Mouse (Mus musculus) liver, embryonic 16.5 days (tissue): ENCODE measurements at regions not wholly inside any gene's neighbourhood (a gene's known extent, or its start where the extent isn't known, plus 50 kb on each side); places are given as distances from the start of the nearest gene placed in this dataset.

Experiments
- ATAC-seq: fragments of 200-750 bp; cut with Nextera tagmentation; 2 replicates; pipeline ENCODE4 v1.8.0; 2017; ENCODE audit warnings: low read depth, mild to moderate bottlenecking, moderate number of reproducible peaks, moderate library complexity
- H3K27ac ChIP-seq: fragments of 300-500 bp; sonication (generic); 2 replicates; pipeline ENCODE4 v1.5.1; 2014; ENCODE audit warnings: mild to moderate bottlenecking, low read length
- H3K27me3 ChIP-seq: fragments of 300-500 bp; sonication (generic); 2 replicates; pipeline ENCODE4 v1.6.1; 2014; ENCODE audit warnings: low read depth, low read length, mixed read lengths; ENCODE audit not compliant: control insufficient read depth, insufficient read depth
- H3K36me3 ChIP-seq: fragments of 300-500 bp; sonication (generic); 2 replicates; pipeline ENCODE4 v1.6.1; 2014; ENCODE audit warnings: mild to moderate bottlenecking; ENCODE audit not compliant: control insufficient read depth, insufficient read depth
- H3K4me1 ChIP-seq: fragments of 300-500 bp; sonication (generic); 2 replicates; pipeline ENCODE4 v1.6.1; 2014; ENCODE audit warnings: low read depth, low read length, mixed read lengths; ENCODE audit not compliant: control insufficient read depth
- H3K4me2 ChIP-seq: fragments of 300-500 bp; sonication (generic); 2 replicates; pipeline ENCODE4 v1.6.1; 2014; ENCODE audit warnings: low read depth, low read length, mixed read lengths
- H3K4me3 ChIP-seq: fragments of 300-500 bp; sonication (generic); 2 replicates; pipeline ENCODE4 v1.5.1; 2014; ENCODE audit warnings: low read depth, mild to moderate bottlenecking, low read length
- H3K9ac ChIP-seq: fragments of 300-500 bp; sonication (generic); 2 replicates; pipeline ENCODE4 v1.6.1; 2014; ENCODE audit warnings: low read depth, low read length
- H3K9me3 ChIP-seq: fragments of 300-500 bp; sonication (generic); replicated peaks from 2 replicates; pipeline ENCODE4 v1.6.1; 2016; ENCODE audit warnings: low read length; ENCODE audit not compliant: control insufficient read depth
- WGBS: fragments of 180-500 bp; shearing (Covaris S2); extraction: QIAGEN DNeasy Blood & Tissue Kit; methylation state at CpG from one replicate; pipeline ENCODE4 v1.1.7; 2014; ENCODE audit not compliant: insufficient replicate concordance; 5-methylcytosine and 5-hydroxymethylcytosine counted together

- no peak overlapping the region for H3K4me2 ChIP-seq
- H3K4me1 ChIP-seq = no peaks in the 10 kb centered on the region
- no peak for ATAC-seq
- no peaks in the 10 kb centered on the region for H3K27me3 ChIP-seq
- H3K9me3 ChIP-seq = no peaks in the 10 kb centered on the region
- 67% methylated on average over 6 of the region's 6 CpGs for WGBS
- no peaks in the 10 kb centered on the region for H3K36me3 ChIP-seq
- H3K27ac ChIP-seq = no peak overlapping the region
- H3K4me3 ChIP-seq = no peak overlapping the region
- H3K9ac ChIP-seq = no peak overlapping the region
These were observed 535.6 kb upstream of the Pkn2 start for GRCm38 (mm10) chr3:143417401-143417800.

GRCm38 (mm10) chr3:143411655-143412054 is 529.9 kb upstream of the Pkn2 start:
- Histone ChIP-seq H3K9ac (no peak overlapping the region), H3K4me2 (no peak overlapping the region), H3K27ac (no peak overlapping the region), H3K4me3 (no peak overlapping the region), H3K36me3 (no peaks in the 10 kb centered on the region), H3K9me3 (no peaks in the 10 kb centered on the region), H3K4me1 (no peaks in the 10 kb centered on the region), H3K27me3 (no peaks in the 10 kb centered on the region)
- 49% methylated on average over 4 of the region's 4 CpGs for WGBS
- no peak for ATAC-seq

- no peaks in the 10 kb centered on the region for H3K9me3 ChIP-seq
- H3K27me3 ChIP-seq = no peaks in the 10 kb centered on the region
- no peak for ATAC-seq
- H3K4me1 ChIP-seq = no peaks in the 10 kb centered on the region
- H3K36me3 ChIP-seq = no peaks in the 10 kb centered on the region
- WGBS = 54% methylated on average over 2 of the region's 2 CpGs
- no peak overlapping the region for H3K4me3 ChIP-seq
- H3K4me2 ChIP-seq = no peak overlapping the region
- no peak overlapping the region for H3K9ac ChIP-seq
- no peak overlapping the region for H3K27ac ChIP-seq
These were observed 517.2 kb upstream of the Pkn2 start for GRCm38 (mm10) chr3:143398966-143399365.

- no peak for ATAC-seq
- no peaks in the 10 kb centered on the region for H3K36me3 ChIP-seq
These were observed 502.6 kb upstream of the Pkn2 start for GRCm38 (mm10) chr3:143384357-143384756.

GRCm38 (mm10) chr3:143379193-143379592 is 497.4 kb upstream of the Pkn2 start:
- H3K4me3 ChIP-seq = no peak overlapping the region
- peak; percentile 53 for ATAC-seq
- H3K27me3 ChIP-seq = no peaks in the 10 kb centered on the region
- WGBS = 8% methylated on average over 13 of the region's 13 CpGs
- no peaks in the 10 kb centered on the region for H3K36me3 ChIP-seq
- no peaks in the 10 kb centered on the region for H3K4me1 ChIP-seq
- no peak overlapping the region for H3K4me2 ChIP-seq
- no peak overlapping the region for H3K27ac ChIP-seq
- no peak overlapping the region for H3K9ac ChIP-seq
- no peaks in the 10 kb centered on the region for H3K9me3 ChIP-seq

More at GRCm38 (mm10) chr3:143384357-143384756, 502.6 kb upstream of the Pkn2 start:
- Histone ChIP-seq H3K4me1 (no peaks in the 10 kb centered on the region), H3K9ac (no peak overlapping the region), H3K4me2 (no peak overlapping the region), H3K4me3 (no peak overlapping the region), H3K27ac (no peak overlapping the region), H3K27me3 (no peaks in the 10 kb centered on the region), H3K9me3 (no peaks in the 10 kb centered on the region)
- WGBS = 67% methylated on average over 1 of the region's 1 CpGs

- H3K36me3 ChIP-seq = no peaks in the 10 kb centered on the region
- no peak overlapping the region for H3K4me2 ChIP-seq
- no peaks in the 10 kb centered on the region for H3K27me3 ChIP-seq
- H3K9me3 ChIP-seq = no peaks in the 10 kb centered on the region
- H3K27ac ChIP-seq = no peak overlapping the region
- no peak for ATAC-seq
- no peak overlapping the region for H3K9ac ChIP-seq
- H3K4me1 ChIP-seq = no peaks in the 10 kb centered on the region
- 74% methylated on average over 5 of the region's 5 CpGs for WGBS
- H3K4me3 ChIP-seq = no peak overlapping the region
These were observed 495.6 kb upstream of the Pkn2 start for GRCm38 (mm10) chr3:143377446-143377845.

- no peak overlapping the region for H3K27ac ChIP-seq
- H3K27me3 ChIP-seq = no peaks in the 10 kb centered on the region
- H3K9me3 ChIP-seq = no peaks in the 10 kb centered on the region
- no peaks in the 10 kb centered on the region for H3K4me1 ChIP-seq
- no peak overlapping the region for H3K9ac ChIP-seq
- no peak overlapping the region for H3K4me2 ChIP-seq
- no peaks in the 10 kb centered on the region for H3K36me3 ChIP-seq
- no peak for ATAC-seq
- 59% methylated on average over 10 of the region's 10 CpGs for WGBS
- no peak overlapping the region for H3K4me3 ChIP-seq
These were observed 493.8 kb upstream of the Pkn2 start for GRCm38 (mm10) chr3:143375527-143376061.

GRCm38 (mm10) chr3:143373501-143373900 is 491.7 kb upstream of the Pkn2 start:
- no peak overlapping the region for H3K4me3 ChIP-seq
- H3K4me1 ChIP-seq = no peaks in the 10 kb centered on the region
- no peaks in the 10 kb centered on the region for H3K36me3 ChIP-seq
- no peak overlapping the region for H3K27ac ChIP-seq
- no peak overlapping the region for H3K9ac ChIP-seq
- no peaks in the 10 kb centered on the region for H3K27me3 ChIP-seq
- 68% methylated on average over 1 of the region's 1 CpGs for WGBS
- no peaks in the 10 kb centered on the region for H3K9me3 ChIP-seq
- no peak for ATAC-seq
- H3K4me2 ChIP-seq = no peak overlapping the region

- 68% methylated on average over 1 of the region's 1 CpGs for WGBS
- H3K36me3 ChIP-seq = no peaks in the 10 kb centered on the region
- H3K9ac ChIP-seq = no peak overlapping the region
- H3K4me1 ChIP-seq = no peaks in the 10 kb centered on the region
- no peaks in the 10 kb centered on the region for H3K27me3 ChIP-seq
- ATAC-seq = no peak
- no peaks in the 10 kb centered on the region for H3K9me3 ChIP-seq
- H3K4me2 ChIP-seq = no peak overlapping the region
- no peak overlapping the region for H3K27ac ChIP-seq
- H3K4me3 ChIP-seq = no peak overlapping the region
These were observed 487.2 kb upstream of the Pkn2 start for GRCm38 (mm10) chr3:143369002-143369401.
